Comparison of ENCODE assay signal across 24 mouse cellular contexts in genomic region chr4:40431916-40432315, GRCm38 (mm10). TPM values are rescaled to one million over a fixed set of nuclear protein-coding genes. Genes with fewer than 3 reads are reported as not detected.
DNase-seq lines count a peak whose midpoint lies in the region; ATAC-seq lines count a peak whose summit lies in the region.
"Had no signal": no experiment of that assay in that cellular context is flagged by ENCODE, and none has a peak within 500 bp of the region (broad histone marks: within the 10 kb centered on the region; RNA-seq: fewer than 3 reads in every experiment).

No protein-coding gene starts in this region.

- peak; percentile 40 for DNase-seq in 416B (ENCODE audit: low read depth)
- peak; percentile 74 for DNase-seq in MEL-GATA-1-ER (ENCODE audit: extremely low read depth, low read depth)
- no peak for DNase-seq in adrenal gland, postnatal 14 days
- DNase-seq in midbrain, embryonic 10.5 days (ENCODE audit: low spot score): no peak
- DNase-seq in frontal cortex, postnatal 36 days (ENCODE audit: low spot score in 2 of 2): no peak
- no peak for DNase-seq in gastrocnemius, adult 18-20 months (ENCODE audit: low spot score)
- DNase-seq: adrenal gland, adult 2 months; adrenal gland, postnatal 36 days; cerebellum, adult 11-12 months; cerebellum, adult 9-10 months; gastrocnemius, adult 2 months; gastrocnemius, postnatal 36 days; heart, adult 18-20 months; heart, postnatal 10 days; heart, postnatal 4 days; kidney, adult 11 months had no signal

- peaks cover 15% of the 10 kb centered on the region for H3K9me3 ChIP-seq in midbrain, embryonic 10.5 days (replicated peaks)
- H3K9me3 ChIP-seq: embryonic facial prominence, embryonic 12.5 days had no signal

- ATAC-seq in hematopoietic stem cell, adult 5-6 weeks (replicated peaks in 1 of 2; ENCODE audit: insufficient read depth in 1 of 2, low FRiP score in 2 of 2, low TSS enrichment in 1 of 2, low read depth in 1 of 2, poor library complexity in 2 of 2, severe bottlenecking in 2 of 2): peak; percentile 62 to 68; a peak in 2 of 4 replicates
- peak; percentile 68 for ATAC-seq in megakaryocyte, adult 5-6 weeks (ENCODE audit: poor library complexity, severe bottlenecking)
- ATAC-seq: forebrain, embryonic 16.5 days; hindbrain, postnatal 0 days had no signal

- H3K27me3 ChIP-seq in midbrain, embryonic 10.5 days (ENCODE audit: low read depth, poor library complexity, severe bottlenecking): no peaks in the 10 kb centered on the region
- H3K27me3 ChIP-seq: embryonic facial prominence, embryonic 12.5 days; forebrain, embryonic 12.5 days; hindbrain, embryonic 13.5 days had no signal

- H3K27ac ChIP-seq in midbrain, embryonic 10.5 days (replicated peaks): no peak overlapping the region
- H3K27ac ChIP-seq: embryonic facial prominence, embryonic 12.5 days; forebrain, embryonic 12.5 days; gastrocnemius, adult 2 months; heart, embryonic 10.5 days; hindbrain, embryonic 13.5 days; hindbrain, postnatal 0 days had no signal

- WGBS in midbrain, embryonic 10.5 days: 88% methylated on average over 5 of the region's 5 CpGs

- H3K4me3 ChIP-seq in midbrain, embryonic 10.5 days: no peak overlapping the region
- H3K4me3 ChIP-seq: embryonic facial prominence, embryonic 12.5 days; forebrain, embryonic 12.5 days; gastrocnemius, adult 2 months; heart, embryonic 10.5 days; hindbrain, embryonic 13.5 days had no signal

- no peaks in the 10 kb centered on the region for H3K36me3 ChIP-seq in midbrain, embryonic 10.5 days
- H3K36me3 ChIP-seq: embryonic facial prominence, embryonic 12.5 days; forebrain, embryonic 12.5 days; heart, embryonic 10.5 days; hindbrain, embryonic 13.5 days had no signal

- no peaks in the 10 kb centered on the region for H3K4me1 ChIP-seq in midbrain, embryonic 10.5 days
- H3K4me1 ChIP-seq: embryonic facial prominence, embryonic 12.5 days; forebrain, embryonic 12.5 days; heart, embryonic 10.5 days; hindbrain, embryonic 13.5 days had no signal

RNA-seq across cellular contexts. Expression of gene Tmem215, which starts 40.1 kb away (rescaled TPM):
- 1.1 and 1.3 TPM in 2 replicates for total RNA-seq in hematopoietic stem cell, adult 5-6 weeks (2017)
- not detected in 2 replicates for total RNA-seq in megakaryocyte, adult 5-6 weeks (2015)
- 0.11 TPM in 1 of 2 replicates, not detected in the other for total RNA-seq in megakaryocyte, adult 5-6 weeks (2017)
- 0.15 TPM in 1 of 2 replicates, not detected in the other for total RNA-seq in adrenal gland, postnatal 14 days (2021)
- polyA plus RNA-seq in midbrain, embryonic 10.5 days (2016; fragmentation: Nextera tagmentation; extraction: Ambion mirVana): 0.20 and 0.21 TPM in 2 replicates
- total RNA-seq in gastrocnemius, adult 18-20 months (2021): not detected
- total RNA-seq: adrenal gland, adult 2 months; adrenal gland, postnatal 36 days; gastrocnemius, adult 2 months; gastrocnemius, postnatal 36 days; heart, adult 18-20 months had no signal

Comparison
In these comparisons a context has a peak if more than half of its experiments do, and no peak if none do; other contexts are left out.
1. DNase-seq: peak in 416B (single experiment) and MEL-GATA-1-ER (single experiment); none in adrenal gland, postnatal 14 days (single experiment), midbrain, embryonic 10.5 days (single experiment), frontal cortex, postnatal 36 days (0 of 2) and gastrocnemius, adult 18-20 months (single experiment).